Mouse (Mus musculus): ENCODE results near the gene Greb1. TPM values are rescaled to one million over a fixed set of nuclear protein-coding genes. Genes with fewer than 3 reads are reported as not detected.

The Greb1 gene
- polyA plus RNA-seq, 2 experiments from 2014 or later = 0.12 TPM; not detected in 1

- no peak for ATAC-seq
Measured at GRCm38 (mm10) chr12:16630866-16631185, 169.9 kb downstream of the Greb1 start.

- ATAC-seq = no peak
Measured at GRCm38 (mm10) chr12:16630152-16630865, 170.4 kb downstream of the Greb1 start.

Other genes with a start within 250 kb of the Greb1 start
- 10 to 100 TPM; 10.9 to 12.0 TPM for gene Lpin1, start 189.9 kb downstream of the Greb1 start, polyA plus RNA-seq (2017; shearing (Covaris generic))
- not detected for gene Ntsr2, start 147.5 kb downstream of the Greb1 start, polyA plus RNA-seq (2017; shearing (Covaris generic))
- gene E2f6, start 10.1 kb upstream of the Greb1 start, polyA plus RNA-seq (2017; shearing (Covaris generic)) = 1 to 10 TPM; 3.3 to 3.6 TPM
- 10 to 100 TPM; 10.8 to 11.3 TPM for gene Rock2, start 94.0 kb upstream of the Greb1 start, polyA plus RNA-seq (2017; shearing (Covaris generic))
- gene Pqlc3, start 199.5 kb upstream of the Greb1 start, polyA plus RNA-seq (2017; shearing (Covaris generic)) = 10 to 100 TPM; 82.0 to 88.3 TPM
- gene 2410004P03Rik, start 210.8 kb upstream of the Greb1 start, polyA plus RNA-seq (2017; shearing (Covaris generic)) = under 1 TPM; 0.27 to 0.93 TPM

All from activated CD4-positive, CD25-positive, alpha-beta regulatory T cell, adult 4 months (primary cell).